Mouse (Mus musculus) neural tube, embryonic 11.5 days (tissue): ENCODE data around the gene Csad. TPM values are rescaled to one million over a fixed set of nuclear protein-coding genes. Genes with fewer than 3 reads are reported as not detected.

Source experiments
- ATAC-seq: fragments of 200-750 bp; cut with Nextera tagmentation; 2 replicates; pipeline ENCODE4 v1.8.0; 2017; ENCODE audit warnings: moderate number of reproducible peaks, mild to moderate bottlenecking, moderate TSS enrichment, moderate library complexity; ENCODE audit not compliant: insufficient read depth, low FRiP score, low TSS enrichment
- DNase-seq: peaks from one replicate; pipeline ENCODE4 v3.0.0-alpha.2; 2015; ENCODE audit warnings: low spot score
- H3K27ac ChIP-seq: fragments of 300-500 bp; sonication (generic); 2 replicates; pipeline ENCODE4 v1.5.1; 2014; ENCODE audit warnings: low read depth, mild to moderate bottlenecking, low read length
- H3K27me3 ChIP-seq: fragments of 300-500 bp; sonication (generic); 2 replicates; pipeline ENCODE4 v1.6.1; 2014; ENCODE audit warnings: mild to moderate bottlenecking, low read length, mixed read lengths; ENCODE audit not compliant: control insufficient read depth, insufficient read depth
- H3K36me3 ChIP-seq: fragments of 300-500 bp; sonication (generic); 2 replicates; pipeline ENCODE4 v1.6.1; 2014; ENCODE audit warnings: mild to moderate bottlenecking, low read length, moderate library complexity, mixed read lengths; ENCODE audit not compliant: control insufficient read depth, insufficient read depth
- H3K4me1 ChIP-seq: fragments of 300-500 bp; sonication (generic); 2 replicates; pipeline ENCODE4 v1.6.1; 2014; ENCODE audit warnings: low read length, mixed read lengths; ENCODE audit not compliant: control insufficient read depth, insufficient read depth
- H3K4me2 ChIP-seq: fragments of 300-500 bp; sonication (generic); 2 replicates; pipeline ENCODE4 v1.6.1; 2014; ENCODE audit warnings: low read depth, mild to moderate bottlenecking, moderate library complexity
- H3K4me3 ChIP-seq: fragments of 300-500 bp; sonication (generic); 2 replicates; pipeline ENCODE4 v1.5.1; 2014; ENCODE audit warnings: low read depth, low read length
- H3K9ac ChIP-seq: fragments of 300-500 bp; sonication (generic); 2 replicates; pipeline ENCODE4 v1.6.1; 2014; ENCODE audit warnings: mild to moderate bottlenecking, low read length
- H3K9me3 ChIP-seq: fragments of 300-500 bp; sonication (generic); 2 replicates; pipeline ENCODE4 v1.6.1; 2016; ENCODE audit warnings: low read length; ENCODE audit not compliant: control insufficient read depth
- WGBS: fragments of 180-500 bp; shearing (Covaris S2); extraction: QIAGEN DNeasy Blood & Tissue Kit; methylation state at CpG from one replicate; pipeline ENCODE4 v1.1.7; 2014; 5-methylcytosine and 5-hydroxymethylcytosine counted together
- polyA plus RNA-seq: library from polyadenylated mRNA; unstranded; fragments of >200 nt; fragmentation: Nextera tagmentation; extraction: Ambion mirVana; gene quantifications from 2 replicates; pipeline ENCODE4 v1.2.1, GENCODE M21; 2014

The Csad gene
- polyA plus RNA-seq, 1 experiment from 2014 or later: 32.8 TPM

GRCm38 (mm10) chr15:102141120-102141519 lies 63.4 kb downstream of the Csad start:
- no peak overlapping the region for H3K27ac ChIP-seq

GRCm38 (mm10) chr15:102136129-102136758 lies 68.3 kb downstream of the Csad start, which contains the start of gene Spryd3:
Gene Spryd3, minus strand, starts transcription at chr15:102136234.
- ATAC-seq: peak; percentile 100
- WGBS: under 1% methylated on average over 45 of the region's 50 CpGs
- H3K4me3 ChIP-seq: peak within 1 kb of the TSS; percentile 74
- no peaks in the 10 kb centered on the region for H3K27me3 ChIP-seq
- H3K9me3 ChIP-seq: no peaks in the 10 kb centered on the region
- H3K27ac ChIP-seq: peak within 1 kb of the TSS; percentile 67
- H3K4me1 ChIP-seq: peaks cover 13% of the 10 kb centered on the region
- H3K36me3 ChIP-seq: no peaks in the 10 kb centered on the region
- peak within 1 kb of the TSS; percentile 69 for H3K9ac ChIP-seq
- peak; percentile 97 for DNase-seq
- peak within 1 kb of the TSS; percentile 82 for H3K4me2 ChIP-seq

More at GRCm38 (mm10) chr15:102141120-102141519, 63.4 kb downstream of the Csad start:
- WGBS: 92% methylated on average over 5 of the region's 5 CpGs
- DNase-seq (no peak), ATAC-seq (no peak)
- Histone ChIP-seq H3K9me3 (no peaks in the 10 kb centered on the region), H3K4me2 (no peak overlapping the region), H3K27me3 (peaks cover 29% of the 10 kb centered on the region), H3K4me1 (peaks cover 9% of the 10 kb centered on the region), H3K9ac (no peak overlapping the region), H3K36me3 (no peaks in the 10 kb centered on the region), H3K4me3 (no peak overlapping the region)

GRCm38 (mm10) chr15:102135522-102136128 lies 68.9 kb downstream of the Csad start:
- peaks cover 13% of the 10 kb centered on the region for H3K4me1 ChIP-seq
- no peaks in the 10 kb centered on the region for H3K27me3 ChIP-seq
- 3% methylated on average over 35 of the region's 35 CpGs for WGBS
- peak overlapping the region; percentile 63 for H3K27ac ChIP-seq
- H3K36me3 ChIP-seq: no peaks in the 10 kb centered on the region
- no peak for DNase-seq
- peak overlapping the region; percentile 74 for H3K4me3 ChIP-seq
- H3K4me2 ChIP-seq: peak overlapping the region; percentile 82
- H3K9ac ChIP-seq: peak overlapping the region; percentile 69
- no peaks in the 10 kb centered on the region for H3K9me3 ChIP-seq
- ATAC-seq: peak; percentile 74

GRCm38 (mm10) chr15:102134709-102135108 lies 69.8 kb downstream of the Csad start:
- no peak for ATAC-seq
- Histone ChIP-seq H3K27ac (no peak overlapping the region), H3K4me3 (no peak overlapping the region), H3K4me2 (no peak overlapping the region), H3K36me3 (peaks cover 5% of the 10 kb centered on the region; the same call in 1 of the 2 replicates), H3K27me3 (no peaks in the 10 kb centered on the region), H3K9me3 (no peaks in the 10 kb centered on the region), H3K9ac (no peak overlapping the region), H3K4me1 (peaks cover 13% of the 10 kb centered on the region)
- DNase-seq: no peak
- WGBS: 98% methylated on average over 2 of the region's 2 CpGs

GRCm38 (mm10) chr15:102133314-102133713 lies 71.2 kb downstream of the Csad start:
- no peak for ATAC-seq
- Histone ChIP-seq H3K27me3 (no peaks in the 10 kb centered on the region), H3K4me3 (no peak overlapping the region), H3K9me3 (no peaks in the 10 kb centered on the region), H3K9ac (no peak overlapping the region), H3K4me1 (peaks cover 13% of the 10 kb centered on the region), H3K36me3 (peaks cover 9% of the 10 kb centered on the region), H3K4me2 (no peak overlapping the region), H3K27ac (no peak overlapping the region)
- 91% methylated on average over 9 of the region's 9 CpGs for WGBS
- no peak for DNase-seq

Other genes starting within 250 kb of the Csad start
- 13.1 and 13.5 TPM in 2 replicates for gene Krt8, start 200.2 kb downstream of the Csad start, polyA plus RNA-seq
- gene Krt18, start 176.5 kb downstream of the Csad start, polyA plus RNA-seq: 8.1 and 10.1 TPM in 2 replicates
- gene Eif4b, start 131.0 kb downstream of the Csad start, polyA plus RNA-seq: 113 and 121 TPM in 2 replicates
- gene Tns2, start 104.3 kb downstream of the Csad start, polyA plus RNA-seq: 11.4 and 13.2 TPM in 2 replicates
- gene Spryd3, start 68.5 kb downstream of the Csad start, polyA plus RNA-seq: 15.5 and 17.0 TPM in 2 replicates
- 0.22 and 0.34 TPM in 2 replicates for gene Igfbp6, start 60.4 kb downstream of the Csad start, polyA plus RNA-seq
- gene Soat2, start 54.2 kb downstream of the Csad start, polyA plus RNA-seq: 0.13 and 0.22 TPM in 2 replicates
- 65.4 and 66.9 TPM in 2 replicates for gene Zfp740, start 1.5 kb downstream of the Csad start, polyA plus RNA-seq
- 0.95 and 1.3 TPM in 2 replicates for gene Itgb7, start 27.2 kb upstream of the Csad start, polyA plus RNA-seq
- 24.0 and 26.4 TPM in 2 replicates for gene Rarg, start 52.8 kb upstream of the Csad start, polyA plus RNA-seq
- gene Gm9918, start 65.8 kb upstream of the Csad start, polyA plus RNA-seq: 0.20 and 0.39 TPM in 2 replicates
- 59.7 and 66.7 TPM in 2 replicates for gene Mfsd5, start 74.7 kb upstream of the Csad start, polyA plus RNA-seq
- 36.2 and 37.9 TPM in 2 replicates for gene Espl1, start 91.5 kb upstream of the Csad start, polyA plus RNA-seq
- gene Pfdn5, start 121.4 kb upstream of the Csad start, polyA plus RNA-seq: 386 and 396 TPM in 2 replicates
- 92.9 and 102 TPM in 2 replicates for gene Myg1, start 127.0 kb upstream of the Csad start, polyA plus RNA-seq
- gene Aaas, start 146.0 kb upstream of the Csad start, polyA plus RNA-seq: 84.7 and 86.7 TPM in 2 replicates
- 0.70 and 0.96 TPM in 2 replicates for gene Sp7, start 162.5 kb upstream of the Csad start, polyA plus RNA-seq
- gene Sp1, start 201.4 kb upstream of the Csad start, polyA plus RNA-seq: 10.4 and 11.1 TPM in 2 replicates
- gene Amhr2, start 240.6 kb upstream of the Csad start, polyA plus RNA-seq: 0.53 TPM in 1 of 2 replicates, not detected in the other